ENCODE assay signal across 8 mouse cellular contexts in the genomic region with DNA sequence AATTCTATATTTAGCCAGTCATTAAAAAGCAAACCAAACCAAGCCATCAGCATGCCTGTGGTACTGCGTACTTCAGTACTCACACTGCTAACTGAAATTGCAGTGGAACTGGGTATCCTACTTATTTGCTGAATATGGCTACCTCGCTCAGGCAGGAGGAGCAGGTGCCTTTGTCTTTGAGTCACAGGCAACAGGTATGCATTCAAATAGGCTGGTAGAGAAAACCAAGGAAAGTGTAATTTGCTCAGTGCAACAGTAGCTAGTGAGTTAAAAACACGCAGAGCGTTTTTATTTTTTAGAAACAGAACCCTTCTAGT. TPM values are rescaled to one million over a fixed set of nuclear protein-coding genes. Genes with fewer than 3 reads are reported as not detected.
A peak's percentile ranks its signal among the peaks of the same experiment; 100 is the strongest.
DNase-seq lines count a peak whose midpoint lies in the region; ATAC-seq and TF ChIP-seq lines count a peak whose summit lies in the region.

No protein-coding gene starts in this region.

- no peaks in the 10 kb centered on the region for H3K27me3 ChIP-seq in lung, embryonic 14.5 days (ENCODE audit: insufficient read depth, low read length)
- H3K27me3 ChIP-seq in embryonic facial prominence, embryonic 12.5 days: no peaks in the 10 kb centered on the region
- H3K27me3 ChIP-seq in intestine, embryonic 15.5 days (replicated peaks): no peaks in the 10 kb centered on the region
- H3K27me3 ChIP-seq in neural tube, embryonic 12.5 days (replicated peaks): no peaks in the 10 kb centered on the region

- peak overlapping the region; percentile 84 for H3K4me2 ChIP-seq in lung, embryonic 14.5 days
- H3K4me2 ChIP-seq in embryonic facial prominence, embryonic 12.5 days (replicated peaks): peak overlapping the region; percentile 78
- peak overlapping the region; percentile 74 for H3K4me2 ChIP-seq in intestine, embryonic 15.5 days (replicated peaks)
- H3K4me2 ChIP-seq in neural tube, embryonic 12.5 days (replicated peaks): peak overlapping the region; percentile 83

- peak overlapping the region; percentile 52 for H3K4me3 ChIP-seq in lung, embryonic 14.5 days (ENCODE audit: low read depth, low read length)
- peak overlapping the region; percentile 49 for H3K4me3 ChIP-seq in embryonic facial prominence, embryonic 12.5 days
- peak overlapping the region; percentile 52 for H3K4me3 ChIP-seq in intestine, embryonic 15.5 days (replicated peaks)
- peak overlapping the region; percentile 48 for H3K4me3 ChIP-seq in neural tube, embryonic 12.5 days

- TF ChIP-seq CTCF in lung, embryonic 14.5 days (IDR thresholded peaks at IDR 0.05; ENCODE audit: low read depth): no peak

- H3K36me3 ChIP-seq in lung, embryonic 14.5 days (ENCODE audit: insufficient read depth): no peaks in the 10 kb centered on the region
- H3K36me3 ChIP-seq in embryonic facial prominence, embryonic 12.5 days: no peaks in the 10 kb centered on the region
- no peaks in the 10 kb centered on the region for H3K36me3 ChIP-seq in intestine, embryonic 15.5 days
- no peaks in the 10 kb centered on the region for H3K36me3 ChIP-seq in neural tube, embryonic 12.5 days

- peak overlapping the region; percentile 48 for H3K9ac ChIP-seq in lung, embryonic 14.5 days
- peak overlapping the region; percentile 37 for H3K9ac ChIP-seq in embryonic facial prominence, embryonic 12.5 days
- peak overlapping the region; percentile 47 for H3K9ac ChIP-seq in intestine, embryonic 15.5 days
- no peak overlapping the region for H3K9ac ChIP-seq in neural tube, embryonic 12.5 days

- H3K27ac ChIP-seq in lung, embryonic 14.5 days (ENCODE audit: low read depth): peak overlapping the region; percentile 87
- H3K27ac ChIP-seq in embryonic facial prominence, embryonic 12.5 days: no peak overlapping the region
- H3K27ac ChIP-seq in intestine, embryonic 15.5 days: peak overlapping the region; percentile 70
- H3K27ac ChIP-seq in neural tube, embryonic 12.5 days: no peak overlapping the region

- H3K9me3 ChIP-seq in lung, embryonic 14.5 days (ENCODE audit: low read depth, low read length): no peaks in the 10 kb centered on the region
- H3K9me3 ChIP-seq in embryonic facial prominence, embryonic 12.5 days: no peaks in the 10 kb centered on the region
- no peaks in the 10 kb centered on the region for H3K9me3 ChIP-seq in intestine, embryonic 15.5 days
- no peaks in the 10 kb centered on the region for H3K9me3 ChIP-seq in neural tube, embryonic 12.5 days

- peak; percentile 35 for ATAC-seq in lung, embryonic 14.5 days (ENCODE audit: insufficient read depth)
- ATAC-seq in embryonic facial prominence, embryonic 12.5 days (ENCODE audit: insufficient number of reproducible peaks, insufficient read depth, low FRiP score, low TSS enrichment): 0 out of 2 replicates have a peak, but pooled peaks have one; percentile 25
- ATAC-seq in intestine, embryonic 15.5 days: peak; percentile 58
- ATAC-seq in neural tube, embryonic 12.5 days (ENCODE audit: low FRiP score, low read depth): peak; percentile 39

- WGBS in lung, embryonic 14.5 days: 14% methylated on average over 4 of the region's 4 CpGs
- 16% methylated on average over 4 of the region's 4 CpGs for WGBS in embryonic facial prominence, embryonic 12.5 days
- WGBS in intestine, embryonic 15.5 days: 12% methylated on average over 4 of the region's 4 CpGs
- 18% methylated on average over 4 of the region's 4 CpGs for WGBS in neural tube, embryonic 12.5 days

- DNase-seq in lung, embryonic 14.5 days: peak; percentile 30
- no peak for DNase-seq in lung, postnatal 14 days
- DNase-seq in layer of hippocampus, adult 9-11 months: no peak
- DNase-seq in adrenal gland, adult (ENCODE audit: inconsistent age in 2 of 2, low spot score in 1 of 2): no peak
- no peak for DNase-seq in adrenal gland, postnatal 36 days

- no peaks in the 10 kb centered on the region for H3K4me1 ChIP-seq in lung, embryonic 14.5 days (ENCODE audit: insufficient read depth)
- H3K4me1 ChIP-seq in embryonic facial prominence, embryonic 12.5 days: no peaks in the 10 kb centered on the region
- H3K4me1 ChIP-seq in intestine, embryonic 15.5 days (replicated peaks): peaks cover 5% of the 10 kb centered on the region; the same call in 1 of the 2 replicates
- H3K4me1 ChIP-seq in neural tube, embryonic 12.5 days: no peaks in the 10 kb centered on the region

RNA-seq across cellular contexts. Expression of gene Frrs1, which starts 1.9 kb away (rescaled TPM):
- 8.9 and 11.5 TPM in 2 replicates for polyA plus RNA-seq in lung, embryonic 14.5 days (2014; fragmentation: Nextera tagmentation; extraction: Ambion mirVana)
- polyA plus RNA-seq in embryonic facial prominence, embryonic 12.5 days (2016; fragmentation: Nextera tagmentation; extraction: Ambion mirVana): 11.1 and 11.7 TPM in 2 replicates
- polyA plus RNA-seq in intestine, embryonic 15.5 days (2015; fragmentation: Nextera tagmentation; extraction: Ambion mirVana): 36.6 and 39.0 TPM in 2 replicates
- 3.7 and 4.0 TPM in 2 replicates for polyA plus RNA-seq in neural tube, embryonic 12.5 days (2016; fragmentation: Nextera tagmentation; extraction: Ambion mirVana)
- 10 to 100 TPM in 1 of 2 experiments, 1 to 10 TPM in 1; 6.5 to 25.7 TPM for total RNA-seq in adrenal gland, postnatal 36 days (2021)

RNA-seq across cellular contexts. Expression of gene Agl, which starts 53.2 kb away (rescaled TPM):
- 12.1 and 14.9 TPM in 2 replicates for polyA plus RNA-seq in lung, embryonic 14.5 days (2014; fragmentation: Nextera tagmentation; extraction: Ambion mirVana)
- 17.2 and 19.3 TPM in 2 replicates for polyA plus RNA-seq in embryonic facial prominence, embryonic 12.5 days (2016; fragmentation: Nextera tagmentation; extraction: Ambion mirVana)
- 12.1 and 12.2 TPM in 2 replicates for polyA plus RNA-seq in intestine, embryonic 15.5 days (2015; fragmentation: Nextera tagmentation; extraction: Ambion mirVana)
- polyA plus RNA-seq in neural tube, embryonic 12.5 days (2016; fragmentation: Nextera tagmentation; extraction: Ambion mirVana): 17.7 and 19.0 TPM in 2 replicates
- total RNA-seq in adrenal gland, postnatal 36 days (2021): 10 to 100 TPM; 55.7 to 56.5 TPM

Comparison
In these comparisons a context has a peak if more than half of its experiments do, and no peak if none do; other contexts are left out.
1. H3K27ac ChIP-seq: peak in lung, embryonic 14.5 days (single experiment) and intestine, embryonic 15.5 days (single experiment); none in embryonic facial prominence, embryonic 12.5 days (single experiment) and neural tube, embryonic 12.5 days (single experiment).
2. Peak in every context shown above with its lines, with median percentiles within 50 percentile points of each other: ATAC-seq, H3K4me2 ChIP-seq and H3K4me3 ChIP-seq.